Mouse (Mus musculus): ENCODE measurements around the gene Bola2. TPM values are rescaled to one million over a fixed set of nuclear protein-coding genes. Genes with fewer than 3 reads are reported as not detected.

Gene Bola2
- total and polyA plus RNA-seq, 3 experiments = 60.4 to 341 (median 136) TPM

DNA sequence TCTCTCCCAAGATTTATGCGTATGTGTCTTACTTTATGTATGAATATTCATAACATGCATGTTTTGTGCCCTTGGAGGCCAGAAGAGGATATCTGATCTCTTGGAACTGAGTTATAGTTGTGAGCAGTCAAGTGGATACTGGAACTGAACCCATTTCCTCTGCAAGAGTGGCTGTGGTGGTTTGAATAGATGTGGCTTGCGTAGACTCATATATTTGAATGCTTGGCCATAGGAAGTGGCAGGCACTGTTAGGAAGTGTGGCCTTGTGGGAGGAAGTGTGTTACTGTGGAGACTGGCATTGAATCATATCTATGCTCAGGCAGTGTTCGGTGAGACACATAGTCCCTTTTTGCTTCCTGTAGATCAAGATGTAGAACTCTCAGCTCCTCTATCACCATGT, 39.5 kb upstream of the Bola2 start:
- in situ Hi-C loops (cut with MboI; ENCODE audit: low pct_ligation_motif_present, low pct_unique_long_range_greater_than_20kb, low sequenced_read_pairs) = no loop called here
- Histone ChIP-seq H3K4me2 (ENCODE audit: insufficient read depth, low read depth, poor library complexity, severe bottlenecking) (peak overlapping the region; percentile 7; the same call in 1 of the 2 replicates), H3K27me3 (replicated peaks) (no peaks in the 10 kb centered on the region), H3K9ac (ENCODE audit: insufficient read depth, low read depth) (no peak overlapping the region), H3K4me1 (ENCODE audit: control insufficient read depth in 1 of 2, insufficient read depth in 2 of 2) (peaks cover 2 to 39% of the 10 kb centered on the region in 2 experiments; a peak in 2 of 4 replicates), H3K4me3 (replicated peaks in 1 of 3; ENCODE audit: low read depth in 2 of 3, low read length in 2 of 3, poor library complexity in 1 of 3) (no peak overlapping the region), H3K27ac (ENCODE audit: insufficient read depth, low read depth) (peak overlapping the region; percentile 20), H3K36me3 (replicated peaks in 1 of 2; ENCODE audit: control insufficient read depth in 1 of 2, insufficient read depth in 1 of 2, low read length in 1 of 2) (peaks cover 0 to 30% of the 10 kb centered on the region in 2 experiments), H3K9me3 (replicated peaks; ENCODE audit: low read length) (no peaks in the 10 kb centered on the region), H3K79me2 (replicated peaks; ENCODE audit: control insufficient read depth, extremely low read depth, insufficient read depth, poor library complexity, severe bottlenecking) (peaks cover 10% of the 10 kb centered on the region)
- DNase-seq (ENCODE audit: extremely low read depth) = peak; percentile 69
- dilution Hi-C loops (cut with MboI; ENCODE audit: extremely low pct_ligation_motif_present, extremely low pct_unique_long_range_greater_than_20kb, low sequenced_read_pairs) = no loop called here
- TF ChIP-seq SMC3 (IDR thresholded peaks at IDR 0.05; ENCODE audit: low read depth, low read length) (no peak), NRF1 (IDR thresholded peaks at IDR 0.05; ENCODE audit: low read depth, low read length) (no peak), BHLHE40 (IDR thresholded peaks at IDR 0.05; ENCODE audit: low read depth, low read length) (no peak), MYC (IDR thresholded peaks at IDR 0.05; ENCODE audit: low read depth, low read length) (no peak), ZKSCAN1 (IDR thresholded peaks at IDR 0.05; ENCODE audit: borderline replicate concordance, low read depth, low read length) (no peak), MAZ (IDR thresholded peaks at IDR 0.05; ENCODE audit: low read depth, low read length) (no peak), TCF12 (IDR thresholded peaks at IDR 0.05; ENCODE audit: low read depth, low read length) (no peak), CTCF (conservative IDR thresholded peaks at IDR 0.05 in 1 of 2, IDR thresholded peaks at IDR 0.05 in 1 of 2; ENCODE audit: low read depth in 2 of 2, low read length in 2 of 2) (no peak), PAX5 (IDR thresholded peaks at IDR 0.05; ENCODE audit: low read length) (no peak), HCFC1 (IDR thresholded peaks at IDR 0.05; ENCODE audit: low read depth, low read length) (no peak), CHD2 (IDR thresholded peaks at IDR 0.05; ENCODE audit: low read length) (no peak), ZC3H11A (IDR thresholded peaks at IDR 0.05; ENCODE audit: low read depth, low read length) (no peak), KAT2A (IDR thresholded peaks at IDR 0.05; ENCODE audit: insufficient replicate concordance, low read length) (no peak), ELF1 (IDR thresholded peaks at IDR 0.05; ENCODE audit: low read depth, low read length) (no peak), CHD1 (IDR thresholded peaks at IDR 0.05; ENCODE audit: low read depth, low read length) (no peak), POLR2A (IDR thresholded peaks at IDR 0.05; ENCODE audit: low read depth, low read length) (no peak), POLR2AphosphoS2 (IDR thresholded peaks at IDR 0.05; ENCODE audit: low read depth, low read length) (no peak), MEF2A (IDR thresholded peaks at IDR 0.05; ENCODE audit: borderline replicate concordance, low read depth, low read length) (no peak), SIN3A (IDR thresholded peaks at IDR 0.05; ENCODE audit: low read length) (no peak)

DNA sequence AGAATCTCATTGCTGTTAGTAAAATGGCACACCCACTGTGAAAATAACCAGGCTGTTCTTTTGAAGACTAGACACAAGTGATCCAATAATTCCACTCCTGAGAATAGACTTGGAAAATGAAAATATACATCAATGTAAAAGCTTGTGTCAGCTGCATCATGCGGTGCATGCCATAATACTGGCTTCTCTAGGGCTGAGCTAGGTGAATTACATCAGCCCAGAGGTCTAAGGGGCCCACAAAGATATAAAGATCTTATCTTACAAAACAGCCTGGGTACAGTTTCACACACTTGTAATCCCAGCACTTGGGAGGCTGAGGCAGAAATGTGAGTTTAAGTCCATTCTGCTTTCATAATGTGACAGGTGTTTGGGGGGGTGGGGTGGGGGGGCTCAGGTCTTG, 37.7 kb upstream of the Bola2 start:
- in situ Hi-C loops (cut with MboI; ENCODE audit: low pct_ligation_motif_present, low pct_unique_long_range_greater_than_20kb, low sequenced_read_pairs) (no loop called here), dilution Hi-C loops (cut with MboI; ENCODE audit: extremely low pct_ligation_motif_present, extremely low pct_unique_long_range_greater_than_20kb, low sequenced_read_pairs) (no loop called here)
- Histone ChIP-seq H3K9ac (ENCODE audit: insufficient read depth, low read depth) (no peak overlapping the region), H3K36me3 (replicated peaks in 1 of 2; ENCODE audit: control insufficient read depth in 1 of 2, insufficient read depth in 1 of 2, low read length in 1 of 2) (peaks cover 6 to 34% of the 10 kb centered on the region in 2 experiments), H3K4me1 (ENCODE audit: control insufficient read depth in 1 of 2, insufficient read depth in 2 of 2) (peaks cover 2 to 26% of the 10 kb centered on the region in 2 experiments; a peak in 2 of 4 replicates), H3K27me3 (replicated peaks) (no peaks in the 10 kb centered on the region), H3K27ac (ENCODE audit: insufficient read depth, low read depth) (no peak overlapping the region), H3K4me3 (replicated peaks in 1 of 3; ENCODE audit: low read depth in 2 of 3, low read length in 2 of 3, poor library complexity in 1 of 3) (no peak overlapping the region), H3K79me2 (replicated peaks; ENCODE audit: control insufficient read depth, extremely low read depth, insufficient read depth, poor library complexity, severe bottlenecking) (peaks cover 10% of the 10 kb centered on the region; the same call in 1 of the 2 replicates), H3K9me3 (replicated peaks; ENCODE audit: low read length) (no peaks in the 10 kb centered on the region), H3K4me2 (ENCODE audit: insufficient read depth, low read depth, poor library complexity, severe bottlenecking) (no peak overlapping the region)
- no peak for TF ChIP-seq CTCF (conservative IDR thresholded peaks at IDR 0.05 in 1 of 2, IDR thresholded peaks at IDR 0.05 in 1 of 2; ENCODE audit: low read depth in 2 of 2, low read length in 2 of 2)
- TF ChIP-seq IRF4 (IDR thresholded peaks at IDR 0.05; ENCODE audit: low read depth, low read length) = no peak
- TF ChIP-seq CHD2 (IDR thresholded peaks at IDR 0.05; ENCODE audit: low read length) = no peak
- TF ChIP-seq PAX5 (IDR thresholded peaks at IDR 0.05; ENCODE audit: low read length) = no peak
- TF ChIP-seq SIN3A (IDR thresholded peaks at IDR 0.05; ENCODE audit: low read length) = no peak
- TF ChIP-seq MAX (IDR thresholded peaks at IDR 0.05; ENCODE audit: low read length) = no peak
- no peak for TF ChIP-seq ZNF384 (IDR thresholded peaks at IDR 0.05; ENCODE audit: low read depth, low read length)
- no peak for TF ChIP-seq KAT2A (IDR thresholded peaks at IDR 0.05; ENCODE audit: insufficient replicate concordance, low read length)
- no peak for TF ChIP-seq SMC3 (IDR thresholded peaks at IDR 0.05; ENCODE audit: low read depth, low read length)
- no peak for TF ChIP-seq ZMIZ1 (IDR thresholded peaks at IDR 0.05; ENCODE audit: low read depth, low read length)
- DNase-seq (ENCODE audit: extremely low read depth) = no peak

Measured in CH12.LX (cell line).